Mouse (Mus musculus) liver, embryonic 16.5 days (tissue): Measurements from ENCODE around the gene Ahnak2. TPM values are rescaled to one million over a fixed set of nuclear protein-coding genes. Genes with fewer than 3 reads are reported as not detected.
"Not testable (repeated sequence)": the region's sequence is repeated elsewhere in the genome, so short reads cannot be mapped to it uniquely, and the experiment has no call there.

Experiments
- ATAC-seq: fragments of 200-750 bp; cut with Nextera tagmentation; 2 replicates; pipeline ENCODE4 v1.8.0; 2017; ENCODE audit warnings: low read depth, mild to moderate bottlenecking, moderate number of reproducible peaks, moderate library complexity
- H3K27ac ChIP-seq: fragments of 300-500 bp; sonication (generic); 2 replicates; pipeline ENCODE4 v1.5.1; 2014; ENCODE audit warnings: mild to moderate bottlenecking, low read length
- H3K27me3 ChIP-seq: fragments of 300-500 bp; sonication (generic); 2 replicates; pipeline ENCODE4 v1.6.1; 2014; ENCODE audit warnings: low read depth, low read length, mixed read lengths; ENCODE audit not compliant: control insufficient read depth, insufficient read depth
- H3K36me3 ChIP-seq: fragments of 300-500 bp; sonication (generic); 2 replicates; pipeline ENCODE4 v1.6.1; 2014; ENCODE audit warnings: mild to moderate bottlenecking; ENCODE audit not compliant: control insufficient read depth, insufficient read depth
- H3K4me1 ChIP-seq: fragments of 300-500 bp; sonication (generic); 2 replicates; pipeline ENCODE4 v1.6.1; 2014; ENCODE audit warnings: low read depth, low read length, mixed read lengths; ENCODE audit not compliant: control insufficient read depth
- H3K4me2 ChIP-seq: fragments of 300-500 bp; sonication (generic); 2 replicates; pipeline ENCODE4 v1.6.1; 2014; ENCODE audit warnings: low read depth, low read length, mixed read lengths
- H3K4me3 ChIP-seq: fragments of 300-500 bp; sonication (generic); 2 replicates; pipeline ENCODE4 v1.5.1; 2014; ENCODE audit warnings: low read depth, mild to moderate bottlenecking, low read length
- H3K9ac ChIP-seq: fragments of 300-500 bp; sonication (generic); 2 replicates; pipeline ENCODE4 v1.6.1; 2014; ENCODE audit warnings: low read depth, low read length
- H3K9me3 ChIP-seq: fragments of 300-500 bp; sonication (generic); replicated peaks from 2 replicates; pipeline ENCODE4 v1.6.1; 2016; ENCODE audit warnings: low read length; ENCODE audit not compliant: control insufficient read depth
- WGBS: fragments of 180-500 bp; shearing (Covaris S2); extraction: QIAGEN DNeasy Blood & Tissue Kit; methylation state at CpG from one replicate; pipeline ENCODE4 v1.1.7; 2014; ENCODE audit not compliant: insufficient replicate concordance; 5-methylcytosine and 5-hydroxymethylcytosine counted together
- polyA plus RNA-seq: library from polyadenylated mRNA; unstranded; fragments of >200 nt; fragmentation: Nextera tagmentation; extraction: Ambion mirVana; gene quantifications from 2 replicates; pipeline ENCODE4 v1.2.1, GENCODE M21; 2015

Gene Ahnak2
- polyA plus RNA-seq, 1 experiment from 2014 or later, result 0.26 TPM

GRCm38 (mm10) chr12:112825901-112826300 is 23.4 kb upstream of the Ahnak2 start:
- Histone ChIP-seq H3K4me3 (no peak overlapping the region), H3K36me3 (peaks cover 32% of the 10 kb centered on the region), H3K9me3 (no peaks in the 10 kb centered on the region), H3K4me2 (0 out of 2 replicates have a peak overlapping the region, but pooled peaks have one; percentile 91), H3K27ac (no peak overlapping the region), H3K9ac (no peak overlapping the region), H3K4me1 (peaks cover 62% of the 10 kb centered on the region), H3K27me3 (no peaks in the 10 kb centered on the region)
- WGBS, result 75% methylated on average over 5 of the region's 5 CpGs
- no peak for ATAC-seq

GRCm38 (mm10) chr12:112823221-112823620 is 20.8 kb upstream of the Ahnak2 start:
- H3K4me2 ChIP-seq, result no peak overlapping the region
- peaks cover 58% of the 10 kb centered on the region for H3K36me3 ChIP-seq
- H3K4me3 ChIP-seq, result no peak overlapping the region
- H3K27me3 ChIP-seq, result no peaks in the 10 kb centered on the region
- 35% methylated on average over 4 of the region's 4 CpGs for WGBS
- peaks cover 53% of the 10 kb centered on the region for H3K4me1 ChIP-seq
- no peak overlapping the region for H3K27ac ChIP-seq
- H3K9ac ChIP-seq, result no peak overlapping the region
- no peaks in the 10 kb centered on the region for H3K9me3 ChIP-seq
- ATAC-seq, result no peak

- peaks cover 50% of the 10 kb centered on the region for H3K4me1 ChIP-seq
- 73% methylated on average over 2 of the region's 2 CpGs for WGBS
Observed at GRCm38 (mm10) chr12:112822676-112823075, 20.2 kb upstream of the Ahnak2 start.

GRCm38 (mm10) chr12:112821974-112822373 is 19.5 kb upstream of the Ahnak2 start:
- H3K9ac ChIP-seq, result no peak overlapping the region
- WGBS, result 46% methylated on average over 4 of the region's 4 CpGs
- no peak for ATAC-seq
- no peaks in the 10 kb centered on the region for H3K9me3 ChIP-seq
- H3K36me3 ChIP-seq, result peaks cover 55% of the 10 kb centered on the region
- H3K4me2 ChIP-seq, result no peak overlapping the region
- peaks cover 43% of the 10 kb centered on the region for H3K4me1 ChIP-seq
- H3K4me3 ChIP-seq, result no peak overlapping the region
- no peaks in the 10 kb centered on the region for H3K27me3 ChIP-seq
- no peak overlapping the region for H3K27ac ChIP-seq

More at GRCm38 (mm10) chr12:112822676-112823075, 20.2 kb upstream of the Ahnak2 start:
- no peak for ATAC-seq
- H3K27ac ChIP-seq, result no peak overlapping the region
- H3K4me3 ChIP-seq, result no peak overlapping the region
- H3K4me2 ChIP-seq, result no peak overlapping the region
- peaks cover 60% of the 10 kb centered on the region for H3K36me3 ChIP-seq
- H3K9me3 ChIP-seq, result no peaks in the 10 kb centered on the region
- H3K27me3 ChIP-seq, result no peaks in the 10 kb centered on the region
- no peak overlapping the region for H3K9ac ChIP-seq

GRCm38 (mm10) chr12:112821216-112821615 is 18.8 kb upstream of the Ahnak2 start:
- H3K27me3 ChIP-seq, result no peaks in the 10 kb centered on the region
- H3K27ac ChIP-seq, result no peak overlapping the region
- WGBS, result 22% methylated on average over 1 of the region's 1 CpGs
- H3K36me3 ChIP-seq, result peaks cover 47% of the 10 kb centered on the region
- peaks cover 36% of the 10 kb centered on the region for H3K4me1 ChIP-seq
- H3K4me3 ChIP-seq, result no peak overlapping the region
- H3K9me3 ChIP-seq, result no peaks in the 10 kb centered on the region
- no peak overlapping the region for H3K9ac ChIP-seq
- ATAC-seq, result no peak
- no peak overlapping the region for H3K4me2 ChIP-seq

GRCm38 (mm10) chr12:112820401-112820999 is 18.0 kb upstream of the Ahnak2 start:
- H3K4me2 ChIP-seq, result no peak overlapping the region
- H3K27ac ChIP-seq, result no peak overlapping the region
- WGBS, result 85% methylated on average over 12 of the region's 12 CpGs
- no peak overlapping the region for H3K9ac ChIP-seq
- peaks cover 46% of the 10 kb centered on the region for H3K36me3 ChIP-seq
- ATAC-seq, result no peak
- no peaks in the 10 kb centered on the region for H3K27me3 ChIP-seq
- no peak overlapping the region for H3K4me3 ChIP-seq
- H3K4me1 ChIP-seq, result peaks cover 29% of the 10 kb centered on the region
- no peaks in the 10 kb centered on the region for H3K9me3 ChIP-seq

- no peak overlapping the region for H3K4me3 ChIP-seq
- no peak overlapping the region for H3K9ac ChIP-seq
- no peak overlapping the region for H3K27ac ChIP-seq
- ATAC-seq, result no peak
- no peaks in the 10 kb centered on the region for H3K9me3 ChIP-seq
- WGBS, result 86% methylated on average over 8 of the region's 8 CpGs
- H3K36me3 ChIP-seq, result peaks cover 44% of the 10 kb centered on the region
- no peaks in the 10 kb centered on the region for H3K27me3 ChIP-seq
- peaks cover 21% of the 10 kb centered on the region for H3K4me1 ChIP-seq
- H3K4me2 ChIP-seq, result no peak overlapping the region
Observed at GRCm38 (mm10) chr12:112819057-112819662, 16.7 kb upstream of the Ahnak2 start.

GRCm38 (mm10) chr12:112816866-112817265 is 14.4 kb upstream of the Ahnak2 start:
- H3K27me3 ChIP-seq, H3K4me3 ChIP-seq, ATAC-seq, H3K9ac ChIP-seq, H3K4me1 ChIP-seq, H3K27ac ChIP-seq, H3K9me3 ChIP-seq, H3K4me2 ChIP-seq: not testable (repeated sequence)
- WGBS, result 79% methylated on average over 7 of the region's 7 CpGs
- H3K36me3 ChIP-seq, result peaks cover 44% of the 10 kb centered on the region

GRCm38 (mm10) chr12:112816294-112816693 is 13.8 kb upstream of the Ahnak2 start:
- H3K27me3 ChIP-seq, result no peaks in the 10 kb centered on the region

More at GRCm38 (mm10) chr12:112816294-112816693, 13.8 kb upstream of the Ahnak2 start:
- peaks cover 2% of the 10 kb centered on the region for H3K4me1 ChIP-seq
- H3K9ac ChIP-seq, result no peak overlapping the region
- no peaks in the 10 kb centered on the region for H3K9me3 ChIP-seq
- 62% methylated on average over 4 of the region's 4 CpGs for WGBS
- H3K27ac ChIP-seq, result no peak overlapping the region
- peaks cover 38% of the 10 kb centered on the region for H3K36me3 ChIP-seq
- H3K4me2 ChIP-seq, result no peak overlapping the region
- no peak for ATAC-seq
- H3K4me3 ChIP-seq, result no peak overlapping the region
